Mouse (Mus musculus): ENCODE measurements around the gene Cidec. TPM values are rescaled to one million over a fixed set of nuclear protein-coding genes. Genes with fewer than 3 reads are reported as not detected.

The Cidec gene
- total RNA-seq, 2 experiments from 2014 or later: 49.8 to 62.1 TPM

DNA sequence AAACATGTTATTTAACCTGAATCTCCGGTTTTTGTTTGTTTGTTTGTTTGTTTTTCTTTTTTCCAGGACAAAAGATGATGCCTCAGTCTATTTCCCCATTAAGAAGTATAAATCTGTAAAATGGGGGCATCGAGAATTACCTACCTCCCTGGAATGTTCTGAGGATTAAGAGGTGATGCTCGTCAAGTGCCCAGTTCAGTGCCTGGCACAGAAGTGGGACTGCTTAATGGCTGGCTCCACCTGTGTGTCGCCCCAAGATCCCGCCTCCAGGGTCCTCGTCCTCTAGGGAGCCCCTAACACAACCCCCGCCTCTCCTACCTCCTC lies 58.4 kb downstream of the Cidec start:
- DNase-seq (ENCODE audit: low spot score in 2 of 2): no peak

Small RNA genes within 50 kb of the gene (microRNA-seq; reads per million reads assigned to microRNA genes)
- not detected for gene Gm24387

Other genes with a start within 250 kb of the Cidec start
- gene Lhfpl4, start 240.4 kb downstream of the Cidec start, total RNA-seq (2021): 1 to 10 TPM; 8.1 to 8.8 TPM
- 10 to 100 TPM; 25.8 to 26.2 TPM for gene Mtmr14, start 197.9 kb downstream of the Cidec start, total RNA-seq (2021)
- under 1 TPM; 0.45 to 0.62 TPM for gene Cpne9, start 153.5 kb downstream of the Cidec start, total RNA-seq (2021)
- 10 to 100 TPM; 40.6 to 46.3 TPM for gene Brpf1, start 128.6 kb downstream of the Cidec start, total RNA-seq (2021)
- gene Ogg1, start 108.8 kb downstream of the Cidec start, total RNA-seq (2021): 10 to 100 TPM; 14.5 to 18.7 TPM
- 10 to 100 TPM; 54.2 to 58.7 TPM for gene Camk1, start 91.8 kb downstream of the Cidec start, total RNA-seq (2021)
- 10 to 100 TPM; 41.3 to 44.6 TPM for gene Tada3, start 57.9 kb downstream of the Cidec start, total RNA-seq (2021)
- gene Arpc4, start 57.6 kb downstream of the Cidec start, total RNA-seq (2021): 100 to 1,000 TPM; 206 to 214 TPM
- gene Ttll3, start 46.5 kb downstream of the Cidec start, total RNA-seq (2021): 1 to 10 TPM; 6.9 to 7.7 TPM
- 10 to 100 TPM; 13.9 to 14.7 TPM for gene Rpusd3, start 16.4 kb downstream of the Cidec start, total RNA-seq (2021)
- gene Jagn1, start 6.8 kb upstream of the Cidec start, total RNA-seq (2021): 10 to 100 TPM; 47.8 to 49.2 TPM
- gene Il17re, start 22.7 kb upstream of the Cidec start, total RNA-seq (2021): 1 to 10 TPM in 1 of 2 experiments, under 1 TPM in 1; 0.90 to 2.5 TPM
- 10 to 100 TPM; 22.7 to 25.4 TPM for gene Il17rc, start 35.7 kb upstream of the Cidec start, total RNA-seq (2021)
- gene Creld1, start 47.5 kb upstream of the Cidec start, total RNA-seq (2021): 10 to 100 TPM; 40.6 to 44.1 TPM
- 1 to 10 TPM in 1 of 2 experiments, under 1 TPM in 1; 0.59 to 1.3 TPM for gene Prrt3, start 66.2 kb upstream of the Cidec start, total RNA-seq (2021)
- gene Emc3, start 95.9 kb upstream of the Cidec start, total RNA-seq (2021): 10 to 100 TPM; 85.9 to 87.9 TPM
- 1 to 10 TPM; 7.9 to 8.1 TPM for gene Fancd2, start 95.9 kb upstream of the Cidec start, total RNA-seq (2021)
- gene Fancd2os, start 165.0 kb upstream of the Cidec start, total RNA-seq (2021): under 1 TPM; 0.37 to 0.67 TPM
- 100 to 1,000 TPM; 194 to 195 TPM for gene Brk1, start 169.0 kb upstream of the Cidec start, total RNA-seq (2021)
- 10 to 100 TPM; 32.5 to 34.3 TPM for gene Vhl, start 188.2 kb upstream of the Cidec start, total RNA-seq (2021)
- 10 to 100 TPM; 12.5 to 13.2 TPM for gene Irak2, start 202.7 kb upstream of the Cidec start, total RNA-seq (2021)